Mouse (Mus musculus): ENCODE results near the gene Cd244a. TPM values are rescaled to one million over a fixed set of nuclear protein-coding genes. Genes with fewer than 3 reads are reported as not detected.

The Cd244a gene
- polyA plus RNA-seq (2012; rRNA removed), result 0.40 and 0.47 TPM in 2 replicates

DNA sequence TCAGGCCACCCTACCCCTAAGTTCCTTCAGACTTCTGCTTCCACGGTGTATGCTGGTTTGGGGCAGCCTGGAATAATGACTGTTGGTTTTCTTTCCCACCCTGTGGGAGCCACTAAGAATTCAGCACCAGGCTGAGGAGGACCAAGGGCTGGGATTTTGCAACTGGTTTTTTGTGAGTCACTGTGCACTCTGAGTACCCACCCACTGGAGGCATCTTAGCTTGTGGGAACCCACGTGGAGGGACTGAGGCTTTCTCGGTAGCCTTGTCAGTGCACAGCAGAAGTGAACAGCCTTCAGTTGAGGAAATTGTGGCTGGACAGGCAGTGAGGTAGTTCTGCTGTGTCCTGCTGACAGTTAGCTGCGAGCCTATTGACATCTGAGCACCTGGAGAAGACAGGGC, at the start of gene Cd244a:
TSS of gene Cd244a (plus strand) at position 296 of the 400 bp plus-strand sequence.

DNA sequence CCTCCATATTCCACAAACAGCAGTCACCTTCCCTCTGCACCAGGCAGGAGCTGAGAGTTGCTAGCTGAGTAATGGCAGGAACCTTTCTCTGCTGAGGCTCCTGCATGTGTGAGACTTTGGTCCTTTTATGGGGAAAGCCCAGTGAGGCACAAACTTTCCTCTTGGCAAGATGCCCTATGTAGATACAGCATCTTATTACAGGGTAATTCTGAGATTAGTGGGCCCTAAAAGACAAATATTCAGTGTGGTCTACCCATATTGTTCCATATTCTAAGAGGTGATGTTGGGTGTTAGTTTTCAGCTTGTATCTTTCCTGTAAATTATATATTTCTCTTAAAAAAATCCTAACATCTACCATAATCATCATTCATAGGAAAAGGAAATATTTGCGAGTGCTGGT, 23.8 kb upstream of the Cd244a start, which contains the start of gene Itln1:
TSS of gene Itln1 (minus strand) at position 101 of the 400 bp plus-strand sequence.

DNA sequence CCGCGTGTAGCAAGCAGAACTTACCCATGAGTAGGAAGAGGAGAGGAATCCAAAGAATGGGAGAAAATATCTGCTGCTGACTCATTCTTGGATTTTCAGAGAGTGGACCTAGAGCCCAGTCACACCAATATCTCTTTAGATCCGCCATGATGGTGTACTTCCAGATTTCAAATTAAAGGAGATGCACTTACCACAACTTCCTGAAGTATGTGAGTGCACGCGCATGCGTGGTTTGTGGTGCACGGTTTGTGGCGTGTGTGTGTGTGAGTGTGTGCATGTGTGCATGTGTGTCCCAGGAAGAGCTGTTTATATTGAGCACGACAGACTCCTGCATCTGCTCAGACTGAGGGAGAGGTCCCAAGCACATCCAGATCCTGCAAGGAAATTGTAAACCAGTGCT, 48.2 kb downstream of the Cd244a start, which contains the start of gene Ly9:
TSS of gene Ly9 (minus strand) at position 235 of the 400 bp plus-strand sequence.

DNA sequence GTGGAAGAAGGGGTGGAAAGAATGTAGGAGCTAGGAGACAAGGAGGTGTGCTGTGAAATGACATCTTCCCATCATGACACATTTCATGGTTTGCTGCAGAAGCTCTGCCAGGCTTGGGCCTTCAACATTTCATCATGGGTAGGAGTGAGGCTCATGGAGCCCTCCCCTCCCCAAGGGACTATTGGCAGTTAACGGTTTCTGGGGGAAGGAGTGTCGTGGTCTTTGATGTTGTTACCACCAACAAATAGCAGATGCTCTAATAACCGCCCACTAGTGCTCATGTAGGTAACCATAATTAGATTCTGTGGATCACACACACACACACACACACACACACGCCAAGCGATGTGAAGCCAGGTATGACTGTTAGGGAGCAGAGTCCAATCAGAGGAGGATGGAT, 93.7 kb downstream of the Cd244a start, which contains the start of gene Slamf7:
TSS of gene Slamf7 (minus strand) at position 302 of the 400 bp plus-strand sequence.

Other genes with a start within 250 kb of the Cd244a start
- 41.8 and 54.8 TPM in 2 replicates for gene Dedd, start 230.0 kb upstream of the Cd244a start, polyA plus RNA-seq (2012; rRNA removed)
- gene Nit1, start 213.5 kb upstream of the Cd244a start, polyA plus RNA-seq (2012; rRNA removed), result 46.4 and 55.9 TPM in 2 replicates
- gene Pfdn2, start 213.5 kb upstream of the Cd244a start, polyA plus RNA-seq (2012; rRNA removed), result 7.0 and 13.1 TPM in 2 replicates
- gene Klhdc9, start 198.4 kb upstream of the Cd244a start, polyA plus RNA-seq (2012; rRNA removed), result 4.5 and 5.9 TPM in 2 replicates
- 4.7 and 5.7 TPM in 2 replicates for gene Nectin4, start 189.1 kb upstream of the Cd244a start, polyA plus RNA-seq (2012; rRNA removed)
- 2.8 TPM in 2 replicates for gene Arhgap30, start 170.2 kb upstream of the Cd244a start, polyA plus RNA-seq (2012; rRNA removed)
- gene Usf1, start 147.9 kb upstream of the Cd244a start, polyA plus RNA-seq (2012; rRNA removed), result 142 and 162 TPM in 2 replicates
- 0.76 and 1.2 TPM in 2 replicates for gene Tstd1, start 140.3 kb upstream of the Cd244a start, polyA plus RNA-seq (2012; rRNA removed)
- 63.7 and 67.6 TPM in 2 replicates for gene F11r, start 121.7 kb upstream of the Cd244a start, polyA plus RNA-seq (2012; rRNA removed)
- gene Alyref2, start 55.7 kb upstream of the Cd244a start, polyA plus RNA-seq (2012; rRNA removed), result 5.7 and 6.1 TPM in 2 replicates
- 0.96 and 2.1 TPM in 2 replicates for gene Itln1, start 23.9 kb upstream of the Cd244a start, polyA plus RNA-seq (2012; rRNA removed)
- gene Ly9, start 48.2 kb downstream of the Cd244a start, polyA plus RNA-seq (2012; rRNA removed), result 1.4 and 1.8 TPM in 2 replicates
- 0.86 and 0.90 TPM in 2 replicates for gene Slamf7, start 93.8 kb downstream of the Cd244a start, polyA plus RNA-seq (2012; rRNA removed)
- gene Cd48, start 122.8 kb downstream of the Cd244a start, polyA plus RNA-seq (2012; rRNA removed), result 2.7 and 4.0 TPM in 2 replicates
- gene Slamf1, start 207.9 kb downstream of the Cd244a start, polyA plus RNA-seq (2012; rRNA removed), result 0.07 TPM in 1 of 2 replicates, not detected in the other

All from ovary, adult 2 months (tissue).